Mouse (Mus musculus): ENCODE data around the gene Abtb2. TPM values are rescaled to one million over a fixed set of nuclear protein-coding genes. Genes with fewer than 3 reads are reported as not detected.

Abtb2 gene
- total and polyA plus RNA-seq, 2 experiments from 2014 or later, result 6.5 to 16.9 TPM

DNA sequence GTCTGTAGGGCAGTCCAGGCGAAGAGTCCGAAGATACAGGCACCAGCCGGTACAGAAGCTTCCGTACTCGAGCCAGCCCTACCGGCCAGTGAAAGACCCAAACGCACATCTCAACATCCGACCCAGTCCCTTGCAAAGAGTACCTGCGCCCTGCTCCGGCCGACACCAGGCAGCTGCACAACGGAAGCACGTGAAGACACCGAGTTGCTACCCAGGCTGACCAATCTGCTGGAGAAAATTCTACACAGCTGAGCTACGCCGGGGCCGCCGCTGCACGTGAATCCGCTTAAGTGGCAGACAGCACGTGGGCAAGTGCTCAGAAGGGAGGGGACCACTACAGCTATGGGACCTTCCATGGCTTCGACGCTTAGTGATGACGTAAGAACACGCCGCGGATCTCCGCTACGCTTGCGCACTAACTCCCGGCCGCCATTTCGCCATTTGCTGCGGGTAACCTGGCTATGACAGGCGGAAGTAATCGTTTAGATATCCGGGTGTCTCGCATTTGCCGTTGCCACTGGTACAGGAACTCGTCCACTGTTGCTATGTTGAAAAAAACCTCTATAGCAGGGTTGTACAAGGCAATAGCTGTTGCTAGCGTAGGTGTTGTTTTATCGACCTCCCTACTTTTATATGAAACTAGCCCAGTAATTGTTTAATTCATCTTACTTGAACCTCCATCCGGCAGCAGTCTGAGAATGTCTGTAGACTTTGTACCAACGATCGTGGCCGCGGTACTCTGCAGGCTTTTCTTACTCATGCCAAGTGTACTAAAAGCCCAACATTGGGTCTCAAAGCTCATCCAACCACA is 195.0 kb downstream of the Abtb2 start, which contains the start of gene Nat10:
Gene Nat10, minus strand, starts transcription at position 365 of the 811 bp plus-strand sequence.
- ATAC-seq (peak; percentile 97), DNase-seq (peak; percentile 100)
- H3K9me3 ChIP-seq (ENCODE audit: low read length), result no peaks in the 10 kb centered on the region
- peaks cover 9% of the 10 kb centered on the region for H3K36me3 ChIP-seq (ENCODE audit: insufficient read depth)
- peak; percentile 6; the same call in 1 of the 2 replicates for TF ChIP-seq CTCF (IDR thresholded peaks at IDR 0.05; ENCODE audit: low read depth)
- H3K9ac ChIP-seq, result peak within 1 kb of the TSS; percentile 71
- peak within 1 kb of the TSS; percentile 82 for H3K27ac ChIP-seq (ENCODE audit: low read depth, low read length)
- 0 out of 2 replicates have a peak, but pooled peaks cover 8% of the 10 kb centered on the region for H3K4me1 ChIP-seq (ENCODE audit: insufficient read depth)
- H3K4me2 ChIP-seq (ENCODE audit: low read depth), result peak within 1 kb of the TSS; percentile 67
- H3K4me3 ChIP-seq (ENCODE audit: low read depth, low read length), result peak within 1 kb of the TSS; percentile 66
- no peaks in the 10 kb centered on the region for H3K27me3 ChIP-seq (ENCODE audit: insufficient read depth, low read length)
- under 1% methylated on average over 47 of the region's 47 CpGs for WGBS

DNA sequence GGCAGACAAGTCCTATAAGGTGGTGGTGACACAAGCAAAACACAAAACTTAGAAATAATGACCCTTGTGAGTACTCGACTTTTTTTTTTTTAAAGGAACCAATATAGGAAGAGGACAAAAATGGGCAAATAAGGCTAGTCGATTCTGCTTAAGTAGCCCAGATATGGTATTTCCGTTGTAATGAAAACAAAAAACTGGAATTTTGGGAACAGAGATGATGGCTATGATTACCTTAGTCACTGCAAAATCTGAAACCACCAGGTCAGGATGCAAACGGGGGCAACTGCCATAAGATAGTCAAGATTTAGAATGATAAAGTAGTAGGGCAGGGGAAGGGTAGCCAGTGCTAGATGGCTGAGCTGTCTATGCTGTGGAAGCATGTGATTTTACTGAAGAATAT is 195.9 kb downstream of the Abtb2 start:
- H3K36me3 ChIP-seq (ENCODE audit: insufficient read depth), result peaks cover 14% of the 10 kb centered on the region
- DNase-seq (peak; percentile 6), ATAC-seq (no peak)
- peak overlapping the region; percentile 67 for H3K4me2 ChIP-seq (ENCODE audit: low read depth)
- 0 out of 2 replicates have a peak, but pooled peaks cover 8% of the 10 kb centered on the region for H3K4me1 ChIP-seq (ENCODE audit: insufficient read depth)
- H3K9me3 ChIP-seq (ENCODE audit: low read length), result no peaks in the 10 kb centered on the region
- WGBS, result 40% methylated on average over 4 of the region's 4 CpGs
- TF ChIP-seq CTCF (IDR thresholded peaks at IDR 0.05; ENCODE audit: low read depth), result no peak
- peak overlapping the region; percentile 66; the same call in 1 of the 2 replicates for H3K4me3 ChIP-seq (ENCODE audit: low read depth, low read length)
- H3K27ac ChIP-seq (ENCODE audit: low read depth, low read length), result no peak overlapping the region
- no peak overlapping the region for H3K9ac ChIP-seq
- no peaks in the 10 kb centered on the region for H3K27me3 ChIP-seq (ENCODE audit: insufficient read depth, low read length)

DNA sequence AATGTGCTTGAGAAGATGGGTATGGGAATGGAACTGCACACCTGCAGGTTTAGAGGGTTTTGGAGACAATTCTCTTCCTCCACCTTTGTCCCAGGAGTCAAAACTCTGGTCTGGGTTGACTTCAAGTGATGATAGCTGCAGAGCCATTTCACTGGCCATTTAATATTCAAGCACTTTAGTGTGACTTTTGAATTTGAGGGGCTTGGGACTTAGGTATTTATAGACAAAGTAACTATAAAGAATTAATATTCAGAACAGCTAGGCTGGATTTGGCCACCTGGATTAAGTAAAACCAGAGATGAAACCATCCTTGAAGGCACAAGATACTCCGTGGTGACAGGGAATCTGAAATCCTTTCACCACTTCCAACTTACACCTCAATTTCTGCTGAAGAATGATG is 196.4 kb downstream of the Abtb2 start:
- Histone ChIP-seq H3K4me3 (ENCODE audit: low read depth, low read length) (no peak overlapping the region), H3K9me3 (ENCODE audit: low read length) (no peaks in the 10 kb centered on the region), H3K36me3 (ENCODE audit: insufficient read depth) (peaks cover 16% of the 10 kb centered on the region), H3K4me1 (ENCODE audit: insufficient read depth) (0 out of 2 replicates have a peak, but pooled peaks cover 8% of the 10 kb centered on the region), H3K9ac (no peak overlapping the region), H3K4me2 (ENCODE audit: low read depth) (no peak overlapping the region), H3K27me3 (ENCODE audit: insufficient read depth, low read length) (no peaks in the 10 kb centered on the region), H3K27ac (ENCODE audit: low read depth, low read length) (no peak overlapping the region)
- 61% methylated on average over 1 of the region's 1 CpGs for WGBS
- TF ChIP-seq CTCF (IDR thresholded peaks at IDR 0.05; ENCODE audit: low read depth), result no peak
- no peak for DNase-seq
- no peak for ATAC-seq

Other genes starting within 250 kb of the Abtb2 start
- not detected in 2 replicates for gene Elf5, start 154.6 kb upstream of the Abtb2 start, total RNA-seq (2014; rRNA removed)
- gene Elf5, start 154.6 kb upstream of the Abtb2 start, polyA plus RNA-seq (2015; fragmentation: Nextera tagmentation; extraction: Ambion mirVana), result not detected in 2 replicates
- 84.2 and 91.3 TPM in 2 replicates for gene Cat, start 81.2 kb upstream of the Abtb2 start, total RNA-seq (2014; rRNA removed)
- 59.4 and 64.2 TPM in 2 replicates for gene Cat, start 81.2 kb upstream of the Abtb2 start, polyA plus RNA-seq (2015; fragmentation: Nextera tagmentation; extraction: Ambion mirVana)
- gene Nat10, start 195.0 kb downstream of the Abtb2 start, total RNA-seq (2014; rRNA removed), result 43.5 and 49.2 TPM in 2 replicates
- gene Nat10, start 195.0 kb downstream of the Abtb2 start, polyA plus RNA-seq (2015; fragmentation: Nextera tagmentation; extraction: Ambion mirVana), result 11.7 and 13.9 TPM in 2 replicates
- 342 and 369 TPM in 2 replicates for gene Caprin1, start 231.3 kb downstream of the Abtb2 start, total RNA-seq (2014; rRNA removed)
- gene Caprin1, start 231.3 kb downstream of the Abtb2 start, polyA plus RNA-seq (2015; fragmentation: Nextera tagmentation; extraction: Ambion mirVana), result 233 and 253 TPM in 2 replicates